Mouse (Mus musculus) frontal cortex, adult (tissue): ENCODE measurements at regions not wholly inside any gene's neighbourhood (a gene's known extent, or its start where the extent isn't known, plus 50 kb on each side); places are given as distances from the start of the nearest gene placed in this dataset.

Source experiments
- ATAC-seq: cut with Nextera tagmentation; 2 replicates; pipeline ENCODE4 v1.9.2; 2017; ENCODE audit warnings: mild to moderate bottlenecking, moderate library complexity, mixed read lengths; ENCODE audit not compliant: low TSS enrichment

- ATAC-seq = peak; percentile 52; the same call in 1 of the 2 replicates
These were observed 2012.6 kb downstream of the Poteg start for GRCm38 (mm10) chr8:29460119-29460518.

GRCm38 (mm10) chr8:29492931-29493330 lies 2045.5 kb downstream of the Poteg start:
- peak; percentile 20; the same call in 1 of the 2 replicates for ATAC-seq

DNA sequence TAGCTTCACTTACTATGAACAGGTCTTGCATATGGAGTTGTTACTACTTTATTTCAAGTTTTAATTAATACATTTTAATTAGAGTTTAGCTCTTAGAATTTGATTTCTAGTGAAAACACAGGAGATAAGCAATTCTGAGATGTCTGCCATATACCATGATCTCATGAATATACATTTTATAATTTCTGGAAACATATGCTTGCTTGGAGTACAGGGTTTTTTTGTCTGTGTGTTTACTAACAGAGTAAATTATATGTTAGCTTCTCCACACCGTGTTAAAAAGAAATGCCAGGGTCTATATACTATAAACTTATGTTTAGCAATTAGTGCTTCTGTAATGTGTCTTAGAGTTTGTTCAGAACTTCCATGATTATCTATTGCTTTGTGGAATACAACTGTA lies 2079.9 kb downstream of the Poteg start:
- ATAC-seq = no peak

- ATAC-seq = no peak
These were observed 2084.1 kb downstream of the Poteg start for GRCm38 (mm10) chr8:29531565-29531964.

GRCm38 (mm10) chr8:29538016-29538415 lies 2090.5 kb downstream of the Poteg start:
- no peak for ATAC-seq

GRCm38 (mm10) chr8:29539856-29540255 lies 2092.4 kb downstream of the Poteg start:
- no peak for ATAC-seq

DNA sequence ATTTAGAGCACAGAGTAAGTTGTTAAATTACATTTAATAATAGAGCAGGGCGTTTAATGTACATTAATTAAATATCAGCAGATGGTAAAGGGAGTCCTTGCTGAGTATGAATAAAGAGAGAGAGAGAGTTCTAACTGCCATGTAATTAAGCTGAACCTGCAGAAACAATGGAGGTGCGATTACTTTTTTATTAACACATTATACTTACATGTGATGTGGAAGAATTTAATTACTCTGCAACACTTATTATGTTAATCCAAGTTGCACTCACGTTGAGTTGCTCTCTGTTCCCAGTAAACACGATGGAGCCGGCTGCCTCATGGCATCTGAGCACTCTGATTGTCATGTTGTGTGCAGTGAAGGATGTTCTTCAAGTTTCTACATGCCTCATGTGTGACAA lies 2096.7 kb downstream of the Poteg start:
- ATAC-seq = no peak

DNA sequence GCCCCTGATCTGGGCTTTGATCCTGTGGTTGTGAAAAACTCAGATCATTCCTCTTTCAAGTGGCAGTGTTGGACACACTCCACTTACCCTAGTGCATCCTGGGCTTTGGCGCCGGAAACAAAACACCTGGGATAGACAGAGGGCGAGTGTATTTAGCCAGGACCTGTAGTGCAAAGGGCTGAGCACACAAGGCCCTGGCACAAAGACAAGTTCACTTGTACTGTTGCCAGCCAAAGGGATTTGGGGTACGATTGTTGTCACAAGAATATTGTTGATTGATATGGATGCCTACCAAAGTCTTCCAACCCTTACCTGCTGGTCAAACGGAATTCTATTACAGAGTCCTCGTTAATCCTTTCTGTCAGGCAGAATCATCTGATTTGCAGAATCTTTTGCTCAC lies 2138.2 kb downstream of the Poteg start:
- ATAC-seq = no peak

GRCm38 (mm10) chr8:29594129-29594528 lies 2146.7 kb downstream of the Poteg start:
- ATAC-seq = no peak; the same call in 1 of the 2 replicates

- ATAC-seq = no peak
These were observed 2166.6 kb downstream of the Poteg start for GRCm38 (mm10) chr8:29614098-29614497.

DNA sequence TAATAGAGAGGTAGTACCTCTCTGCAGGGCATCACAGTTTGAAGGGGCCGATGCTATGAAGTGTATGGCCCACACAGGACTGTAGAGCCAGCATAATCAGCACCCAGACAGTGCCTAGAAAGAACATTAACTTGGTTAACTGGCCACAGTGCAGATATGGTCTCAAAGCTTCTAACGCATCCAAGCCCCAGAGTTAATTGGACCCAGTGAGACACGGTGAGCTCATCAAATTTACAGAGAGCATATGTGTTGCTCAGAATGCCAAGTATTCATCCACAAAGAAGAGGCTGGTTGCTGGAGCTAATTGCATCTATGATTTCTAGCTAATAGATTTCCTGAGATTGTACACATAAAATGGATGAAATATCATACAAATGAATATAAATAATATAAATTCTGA lies 2214.1 kb downstream of the Poteg start:
- no peak for ATAC-seq

- ATAC-seq = no peak
These were observed 2228.4 kb downstream of the Poteg start for GRCm38 (mm10) chr8:29675870-29676269.

GRCm38 (mm10) chr8:29683340-29683739 lies 2235.9 kb downstream of the Poteg start:
- ATAC-seq = no peak

GRCm38 (mm10) chr8:29686594-29686993 lies 2239.1 kb downstream of the Poteg start:
- ATAC-seq = no peak

- no peak for ATAC-seq
These were observed 2248.2 kb downstream of the Poteg start for GRCm38 (mm10) chr8:29695698-29696097.
